Mouse (Mus musculus) cerebellum, adult (tissue): ENCODE measurements around the gene Calm5.
A peak's percentile ranks its signal among the peaks of the same experiment; 100 is the strongest.
"Not testable (repeated sequence)": the region's sequence is repeated elsewhere in the genome, so short reads cannot be mapped to it uniquely, and the experiment has no call there.

Source experiments
- ATAC-seq: cut with Nextera tagmentation; 2 replicates; pipeline ENCODE4 v1.9.2; 2017; ENCODE audit warnings: mild to moderate bottlenecking, moderate library complexity, mixed read lengths; ENCODE audit not compliant: insufficient number of reproducible peaks, low FRiP score, low TSS enrichment

Calm5 gene

GRCm38 (mm10) chr13:3862922-3863580 lies 9.1 kb downstream of the Calm5 start:
- ATAC-seq, result no peak

GRCm38 (mm10) chr13:3865648-3866354 lies 11.8 kb downstream of the Calm5 start:
- no peak for ATAC-seq

GRCm38 (mm10) chr13:3866355-3867052 lies 12.5 kb downstream of the Calm5 start:
- no peak for ATAC-seq

GRCm38 (mm10) chr13:3867158-3867557 lies 13.2 kb downstream of the Calm5 start:
- no peak for ATAC-seq

GRCm38 (mm10) chr13:3869901-3870300 lies 15.9 kb downstream of the Calm5 start:
- no peak for ATAC-seq

GRCm38 (mm10) chr13:3872832-3873231 lies 18.9 kb downstream of the Calm5 start:
- ATAC-seq, result no peak

- ATAC-seq, result no peak
Observed at GRCm38 (mm10) chr13:3876448-3876847, 22.5 kb downstream of the Calm5 start.

- ATAC-seq, result 0 out of 2 replicates have a peak, but pooled peaks have one; percentile 28
Observed at GRCm38 (mm10) chr13:3877185-3877584, 23.2 kb downstream of the Calm5 start.

GRCm38 (mm10) chr13:3877679-3878220 lies 23.8 kb downstream of the Calm5 start:
- no peak for ATAC-seq

GRCm38 (mm10) chr13:3886663-3887062 lies 32.7 kb downstream of the Calm5 start:
- ATAC-seq, result no peak

- ATAC-seq, result no peak
Observed at GRCm38 (mm10) chr13:3889111-3889510, 35.1 kb downstream of the Calm5 start.

GRCm38 (mm10) chr13:3890061-3890460 lies 36.1 kb downstream of the Calm5 start:
- ATAC-seq, result no peak

- ATAC-seq, result no peak
Observed at GRCm38 (mm10) chr13:3891479-3892087, 37.6 kb downstream of the Calm5 start.

- no peak for ATAC-seq
Observed at GRCm38 (mm10) chr13:3892601-3893000, 38.6 kb downstream of the Calm5 start.

GRCm38 (mm10) chr13:3893126-3893734 lies 39.3 kb downstream of the Calm5 start:
- peak; percentile 94 for ATAC-seq

- no peak for ATAC-seq
Observed at GRCm38 (mm10) chr13:3894549-3894948, 40.6 kb downstream of the Calm5 start.

GRCm38 (mm10) chr13:3895397-3895980 lies 41.5 kb downstream of the Calm5 start:
- ATAC-seq, result no peak

GRCm38 (mm10) chr13:3896032-3896431 lies 42.1 kb downstream of the Calm5 start:
- no peak for ATAC-seq

GRCm38 (mm10) chr13:3896913-3897312 lies 42.9 kb downstream of the Calm5 start:
- ATAC-seq, result 0 out of 2 replicates have a peak, but pooled peaks have one; percentile 46

GRCm38 (mm10) chr13:3898202-3898601 lies 44.2 kb downstream of the Calm5 start:
- ATAC-seq, result not testable (repeated sequence)
